Mouse (Mus musculus) lung, embryonic 15.5 days (tissue): ENCODE measurements at regions not wholly inside any gene's neighbourhood (a gene's known extent, or its start where the extent isn't known, plus 50 kb on each side); places are given as distances from the start of the nearest gene placed in this dataset.
"Not testable (repeated sequence)": the region's sequence is repeated elsewhere in the genome, so short reads cannot be mapped to it uniquely, and the experiment has no call there.

Experiments
- ATAC-seq: fragments of 200-750 bp; cut with Nextera tagmentation; 2 replicates; pipeline ENCODE4 v1.8.0; 2017; ENCODE audit warnings: moderate number of reproducible peaks, borderline replicate concordance; ENCODE audit not compliant: low FRiP score, low TSS enrichment; ENCODE audit errors: extremely low read depth
- H3K27ac ChIP-seq: fragments of 300-500 bp; sonication (generic); 2 replicates; pipeline ENCODE4 v1.5.1; 2015; ENCODE audit warnings: moderate library complexity, mild to moderate bottlenecking, inconsistent platforms
- H3K27me3 ChIP-seq: fragments of 300-500 bp; sonication (generic); 2 replicates; pipeline ENCODE4 v1.6.1; 2015; ENCODE audit warnings: inconsistent platforms
- H3K36me3 ChIP-seq: fragments of 300-500 bp; sonication (generic); 2 replicates; pipeline ENCODE4 v1.6.1; 2015; ENCODE audit warnings: inconsistent platforms
- H3K4me1 ChIP-seq: fragments of 300-500 bp; sonication (generic); 2 replicates; pipeline ENCODE4 v1.6.1; 2015; ENCODE audit warnings: inconsistent platforms
- H3K4me2 ChIP-seq: fragments of 300-500 bp; sonication (generic); 2 replicates; pipeline ENCODE4 v1.6.1; 2015; ENCODE audit warnings: inconsistent platforms, mild to moderate bottlenecking, moderate library complexity
- H3K4me3 ChIP-seq: fragments of 300-500 bp; sonication (generic); 2 replicates; pipeline ENCODE4 v1.5.1; 2015; ENCODE audit warnings: mild to moderate bottlenecking, inconsistent platforms
- H3K9ac ChIP-seq: fragments of 300-500 bp; sonication (generic); 2 replicates; pipeline ENCODE4 v1.6.1; 2015; ENCODE audit warnings: inconsistent platforms
- H3K9me3 ChIP-seq: fragments of 300-500 bp; sonication (generic); 2 replicates; pipeline ENCODE4 v1.6.1; 2016; ENCODE audit warnings: inconsistent platforms
- WGBS: fragments of 180-500 bp; shearing (Covaris S2); methylation state at CpG from one replicate; pipeline ENCODE4 v1.1.7; 2015; 5-methylcytosine and 5-hydroxymethylcytosine counted together

DNA sequence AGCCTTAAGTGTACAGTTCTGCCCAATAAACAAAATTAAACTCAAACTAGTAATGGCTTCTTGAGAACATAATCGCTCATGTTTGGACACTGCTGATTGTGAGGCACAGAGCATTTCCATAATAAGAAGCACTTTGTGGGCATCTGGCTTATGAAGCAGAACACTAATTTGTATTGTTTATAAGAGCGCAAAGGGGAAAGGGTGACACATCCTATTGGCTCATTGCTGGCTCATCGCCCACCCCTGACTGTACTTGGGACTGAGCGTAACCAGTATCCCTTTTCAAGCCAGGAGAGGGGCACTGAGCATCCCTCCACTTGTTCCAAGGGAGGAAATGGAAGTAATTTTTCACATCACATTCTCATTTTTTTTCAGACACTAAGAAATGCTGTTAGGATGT is 288.0 kb downstream of the Sfmbt2 start:
- Histone ChIP-seq H3K4me2 (no peak overlapping the region), H3K36me3 (no peaks in the 10 kb centered on the region), H3K9me3 (no peaks in the 10 kb centered on the region), H3K27ac (no peak overlapping the region), H3K4me1 (no peaks in the 10 kb centered on the region), H3K27me3 (no peaks in the 10 kb centered on the region), H3K4me3 (no peak overlapping the region), H3K9ac (no peak overlapping the region)
- 74% methylated on average over 4 of the region's 4 CpGs for WGBS
- no peak for ATAC-seq

DNA sequence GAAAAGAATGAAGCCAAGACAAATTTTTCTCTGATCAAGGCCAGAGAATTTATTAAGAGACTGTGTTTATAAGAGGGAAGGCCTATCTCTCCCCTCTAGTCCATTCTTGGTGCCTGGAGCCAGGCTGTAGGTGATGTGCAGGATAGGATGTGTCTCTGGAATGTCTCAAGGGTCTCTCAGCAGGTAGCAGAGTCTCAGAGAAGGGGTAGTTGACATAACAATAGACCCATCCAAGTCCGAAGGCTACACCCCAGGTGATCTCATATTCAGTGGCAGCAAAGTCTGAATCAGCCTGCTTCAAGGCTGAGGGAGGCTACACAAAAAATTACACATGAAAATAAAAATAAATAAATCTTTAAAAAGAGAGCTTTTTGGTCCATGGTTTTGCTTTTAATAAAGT is 297.6 kb downstream of the Sfmbt2 start:
- H3K36me3 ChIP-seq, H3K4me1 ChIP-seq, H3K27me3 ChIP-seq, H3K27ac ChIP-seq, ATAC-seq, H3K4me3 ChIP-seq, H3K9me3 ChIP-seq, H3K4me2 ChIP-seq, H3K9ac ChIP-seq: not testable (repeated sequence)
- WGBS, result 63% methylated on average over 1 of the region's 1 CpGs

DNA sequence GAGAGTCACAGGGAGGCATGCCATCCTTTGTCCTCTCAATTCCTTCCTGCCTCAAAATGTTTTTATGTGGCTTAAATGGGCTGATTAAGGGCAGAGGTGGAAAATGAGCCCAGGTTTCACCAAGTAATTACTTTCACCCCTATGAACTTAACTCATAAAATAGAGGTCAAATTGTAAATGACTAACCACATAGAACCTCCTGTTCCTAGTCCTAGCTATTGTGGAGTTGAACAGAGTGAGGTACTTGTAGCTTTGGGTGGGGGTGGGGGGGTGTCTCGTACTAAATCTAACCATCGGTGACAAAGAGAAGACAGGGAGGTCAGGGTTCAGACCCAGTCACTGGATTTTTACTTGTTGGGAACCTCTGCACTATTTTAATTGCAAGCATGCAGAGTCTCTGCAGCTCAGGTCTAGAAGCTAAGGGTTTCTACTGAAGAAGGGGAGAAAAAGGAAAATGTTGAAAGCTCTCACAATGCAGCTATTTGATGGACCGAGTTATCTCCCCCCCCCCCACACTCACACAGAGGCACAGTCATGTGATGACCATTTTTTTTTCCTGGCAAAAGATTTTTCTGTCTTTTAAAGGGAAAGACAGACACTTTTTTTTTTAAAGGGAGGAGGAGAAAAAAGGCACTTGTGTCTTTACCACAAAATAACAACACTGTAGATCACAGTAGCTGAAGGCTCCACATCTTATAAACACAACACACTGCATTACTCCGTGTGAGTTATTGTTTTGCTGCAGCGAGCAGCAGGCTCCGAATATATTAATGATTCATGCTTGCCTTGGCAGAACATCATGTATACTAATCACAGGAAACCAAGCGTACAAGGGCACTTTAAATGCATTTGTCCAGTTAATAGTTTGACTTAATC is 300.4 kb downstream of the Sfmbt2 start:
- 42% methylated on average over 7 of the region's 7 CpGs for WGBS
- H3K36me3 ChIP-seq, result no peaks in the 10 kb centered on the region
- H3K4me3 ChIP-seq, result no peak overlapping the region
- H3K27me3 ChIP-seq, result no peaks in the 10 kb centered on the region
- H3K9ac ChIP-seq, result no peak overlapping the region
- ATAC-seq, result no peak
- no peaks in the 10 kb centered on the region for H3K9me3 ChIP-seq
- H3K4me1 ChIP-seq, result peaks cover 10% of the 10 kb centered on the region
- no peak overlapping the region for H3K27ac ChIP-seq
- no peak overlapping the region for H3K4me2 ChIP-seq

DNA sequence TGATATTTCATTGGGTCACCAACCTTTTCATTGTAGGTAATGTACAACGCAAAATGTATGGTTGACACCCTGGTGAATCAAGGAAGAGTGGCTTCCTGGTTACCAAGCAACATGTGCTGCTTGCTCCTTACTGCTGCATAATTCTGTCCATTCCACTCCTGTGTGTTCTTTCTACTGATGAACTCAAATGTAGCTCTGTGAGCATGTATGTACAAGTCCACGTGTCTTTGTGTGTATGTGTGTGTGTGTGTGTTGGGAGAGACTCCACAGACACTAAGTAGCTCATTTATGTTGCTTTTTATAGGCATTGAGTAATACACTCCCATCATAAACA is 301.0 kb downstream of the Sfmbt2 start:
- Histone ChIP-seq H3K9me3 (no peaks in the 10 kb centered on the region), H3K27ac (0 out of 2 replicates have a peak overlapping the region, but pooled peaks have one; percentile 22), H3K4me1 (peaks cover 10% of the 10 kb centered on the region), H3K4me2 (no peak overlapping the region), H3K4me3 (no peak overlapping the region), H3K9ac (no peak overlapping the region), H3K36me3 (no peaks in the 10 kb centered on the region), H3K27me3 (no peaks in the 10 kb centered on the region)
- no peak for ATAC-seq
- WGBS, result 67% methylated on average over 2 of the region's 2 CpGs

DNA sequence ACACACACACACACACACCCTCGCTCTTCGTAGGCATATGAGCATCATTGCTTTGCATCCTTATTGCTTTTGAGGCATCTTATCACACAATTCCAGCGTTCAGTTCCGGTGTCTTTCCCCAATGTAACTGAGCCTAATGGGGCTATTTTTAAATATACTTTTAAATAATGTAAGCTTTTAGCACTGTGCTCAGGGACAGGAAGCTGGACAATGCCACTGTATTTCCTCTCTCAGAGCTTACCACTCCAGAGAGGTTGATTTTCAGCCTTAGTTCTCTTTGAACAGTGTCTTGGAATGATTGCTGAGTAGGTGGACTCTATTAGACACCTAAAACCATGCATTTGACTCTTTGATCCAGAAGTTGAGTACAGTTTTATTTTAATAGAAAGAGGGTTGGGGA is 301.9 kb downstream of the Sfmbt2 start:
- ATAC-seq, result no peak
- Histone ChIP-seq H3K27me3 (no peaks in the 10 kb centered on the region), H3K9ac (no peak overlapping the region), H3K4me2 (no peak overlapping the region), H3K36me3 (no peaks in the 10 kb centered on the region), H3K27ac (0 out of 2 replicates have a peak overlapping the region, but pooled peaks have one; percentile 22), H3K4me3 (no peak overlapping the region), H3K9me3 (no peaks in the 10 kb centered on the region), H3K4me1 (peaks cover 10% of the 10 kb centered on the region)
- WGBS, result 76% methylated on average over 4 of the region's 4 CpGs

DNA sequence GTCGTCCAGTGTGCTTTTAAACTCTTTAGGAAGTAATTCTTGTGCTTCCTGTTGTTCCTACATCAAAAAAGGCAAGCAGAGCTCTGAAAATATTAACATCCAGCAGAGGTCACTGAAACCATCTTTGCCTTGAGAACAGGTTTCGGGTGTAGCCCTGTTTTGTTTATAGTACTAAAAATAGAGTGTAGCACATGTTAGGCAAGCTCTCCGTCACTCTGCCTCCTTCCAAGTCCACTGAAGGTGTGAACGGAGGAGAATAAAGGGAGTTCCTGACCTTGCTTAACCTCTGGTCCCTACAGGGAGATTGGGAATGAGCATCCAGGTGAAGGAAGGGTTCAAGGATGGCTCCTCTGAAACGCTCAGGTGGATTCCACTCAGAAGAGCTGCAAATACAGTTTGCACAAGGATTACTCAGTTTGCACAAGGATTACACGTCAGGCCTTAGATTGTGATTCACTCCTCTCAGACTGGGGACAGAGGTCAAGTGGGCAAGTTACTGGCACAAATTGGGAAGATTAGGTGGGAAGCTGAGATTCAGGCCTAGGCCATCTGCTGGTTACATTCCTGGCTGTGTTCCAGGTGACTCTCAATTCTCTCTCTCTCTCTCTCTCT is 304.5 kb downstream of the Sfmbt2 start:
- Histone ChIP-seq H3K27ac (no peak overlapping the region), H3K9ac (no peak overlapping the region), H3K4me3 (no peak overlapping the region), H3K4me1 (peaks cover 10% of the 10 kb centered on the region), H3K36me3 (no peaks in the 10 kb centered on the region), H3K9me3 (no peaks in the 10 kb centered on the region), H3K4me2 (no peak overlapping the region), H3K27me3 (no peaks in the 10 kb centered on the region)
- ATAC-seq, result no peak
- 13% methylated on average over 6 of the region's 6 CpGs for WGBS

DNA sequence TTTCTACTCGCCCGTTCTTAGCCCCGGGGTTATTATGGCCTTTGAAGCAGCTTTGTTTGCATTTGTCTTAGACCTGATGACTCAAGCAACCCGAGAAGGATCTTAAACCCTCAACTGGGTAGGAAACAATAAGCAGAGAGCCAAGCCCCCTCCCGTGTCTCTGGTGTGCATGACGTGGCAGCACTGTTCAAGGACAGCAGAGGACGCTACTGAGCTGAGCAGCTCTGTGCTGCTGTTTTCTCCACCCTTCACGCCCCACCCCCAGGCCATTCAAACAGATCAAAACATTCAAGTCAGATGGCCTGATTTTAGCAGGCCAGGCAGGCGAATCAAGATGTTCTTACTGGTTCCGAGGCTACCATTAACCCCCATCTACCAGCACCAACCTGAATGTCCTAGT is 331.1 kb downstream of the Sfmbt2 start:
- no peak overlapping the region for H3K4me2 ChIP-seq
- no peaks in the 10 kb centered on the region for H3K27me3 ChIP-seq
- no peaks in the 10 kb centered on the region for H3K36me3 ChIP-seq
- 41% methylated on average over 10 of the region's 10 CpGs for WGBS
- no peak overlapping the region for H3K4me3 ChIP-seq
- H3K4me1 ChIP-seq, result no peaks in the 10 kb centered on the region
- H3K27ac ChIP-seq, result no peak overlapping the region
- H3K9me3 ChIP-seq, result no peaks in the 10 kb centered on the region
- ATAC-seq, result no peak
- H3K9ac ChIP-seq, result no peak overlapping the region

DNA sequence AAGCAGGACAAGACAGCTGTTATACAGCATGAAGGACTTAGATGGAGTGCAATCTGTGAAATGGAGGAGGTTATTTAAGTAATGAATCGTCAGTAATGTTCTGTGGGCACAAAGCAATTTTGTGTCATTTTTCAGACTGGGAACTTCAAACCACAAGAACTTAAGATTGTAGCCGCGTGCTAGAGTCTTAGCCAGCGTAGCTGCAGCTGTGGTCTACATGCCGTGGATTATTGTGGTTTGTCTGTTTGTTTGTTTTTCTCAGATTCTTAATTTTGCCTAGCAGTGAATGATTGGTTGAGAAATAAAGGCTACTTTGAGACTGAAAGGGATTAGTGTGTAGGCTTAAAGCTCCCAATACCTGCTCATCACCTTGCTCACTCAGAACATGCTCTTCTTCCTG is 348.1 kb downstream of the Sfmbt2 start:
- no peak for ATAC-seq
- WGBS, result 41% methylated on average over 5 of the region's 5 CpGs
- H3K27me3 ChIP-seq, result no peaks in the 10 kb centered on the region

DNA sequence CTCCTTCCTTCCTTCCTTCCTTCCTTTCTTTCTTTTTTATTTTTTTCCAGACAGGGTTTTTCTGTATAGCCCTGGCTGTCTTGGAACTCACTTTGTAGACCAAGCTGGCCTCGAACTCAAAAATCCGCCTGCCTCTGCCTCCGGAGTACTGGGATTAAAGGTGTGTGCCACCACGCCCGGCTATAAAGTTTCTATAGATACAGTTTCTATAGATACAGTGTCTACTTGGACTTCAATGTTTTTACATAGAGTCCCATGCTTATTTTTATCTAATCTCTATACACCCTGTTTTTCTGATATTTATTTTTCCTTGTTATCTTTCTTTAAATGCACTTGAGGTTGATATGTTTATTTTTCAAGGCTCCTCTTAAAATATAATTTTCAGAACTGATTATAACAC is 364.0 kb downstream of the Sfmbt2 start:
- not testable (repeated sequence) for ATAC-seq, H3K36me3 ChIP-seq, H3K27ac ChIP-seq, H3K9me3 ChIP-seq, H3K27me3 ChIP-seq, H3K4me1 ChIP-seq, H3K9ac ChIP-seq, H3K4me3 ChIP-seq, H3K4me2 ChIP-seq
- WGBS, result 86% methylated on average over 5 of the region's 5 CpGs

More for the DNA sequence above, 348.1 kb downstream of the Sfmbt2 start:
- Histone ChIP-seq H3K27ac (no peak overlapping the region), H3K4me1 (no peaks in the 10 kb centered on the region), H3K36me3 (no peaks in the 10 kb centered on the region), H3K9me3 (no peaks in the 10 kb centered on the region), H3K9ac (no peak overlapping the region), H3K4me2 (no peak overlapping the region), H3K4me3 (no peak overlapping the region)

DNA sequence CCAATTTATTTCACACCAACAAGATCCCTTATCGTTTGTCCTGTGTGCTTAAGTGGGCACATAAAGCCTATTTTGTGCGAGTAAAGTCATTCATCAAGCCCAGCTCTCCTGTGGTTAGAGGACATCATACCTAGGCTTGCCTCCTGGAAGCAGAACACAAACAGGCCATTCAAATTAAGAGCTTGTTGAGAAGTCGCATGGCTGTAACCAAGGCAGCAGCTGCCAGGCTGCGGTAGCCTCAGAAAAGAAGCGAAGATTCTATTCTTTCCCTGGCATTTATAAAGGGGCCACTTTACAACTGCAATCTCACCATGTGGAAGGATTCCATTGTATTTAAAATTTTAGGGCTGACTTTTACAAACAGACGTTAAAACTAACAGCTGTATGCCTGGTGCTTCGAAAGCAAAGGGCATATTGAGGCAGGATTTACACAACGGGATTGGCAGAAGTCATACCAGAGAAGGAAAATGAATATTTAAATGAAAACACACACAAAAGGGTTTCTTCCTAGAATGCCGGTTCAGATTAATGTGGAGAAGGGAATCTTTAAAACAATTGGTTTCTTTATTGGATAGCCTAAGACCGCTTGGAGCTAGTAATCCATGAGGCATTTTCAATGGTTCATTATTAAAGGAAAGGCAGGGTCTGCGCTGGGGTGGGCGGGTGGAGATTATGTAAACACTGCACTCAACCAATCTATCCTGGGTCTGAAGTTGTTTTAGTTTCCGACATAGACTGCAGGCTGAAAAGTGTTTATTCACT is 366.6 kb downstream of the Sfmbt2 start:
- peak overlapping the region; percentile 35 for H3K4me2 ChIP-seq

DNA sequence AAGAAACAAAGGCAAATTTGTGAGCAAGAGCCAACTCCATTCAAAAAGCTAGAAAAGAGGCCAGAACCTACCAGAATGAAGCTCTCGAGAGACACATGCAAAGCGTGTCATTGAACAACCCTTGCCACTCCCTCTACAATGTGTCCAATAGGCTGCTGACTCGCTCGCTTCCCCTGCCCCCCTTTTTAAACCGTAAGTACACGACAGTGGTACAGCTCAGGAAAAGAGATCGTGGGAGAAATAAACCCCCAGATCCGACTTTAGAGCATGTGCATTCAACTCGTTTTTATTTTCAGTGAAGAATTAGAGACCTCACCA is 367.1 kb downstream of the Sfmbt2 start:
- Histone ChIP-seq H3K9ac (no peak overlapping the region), H3K4me2 (peak overlapping the region; percentile 35), H3K4me1 (no peaks in the 10 kb centered on the region), H3K27ac (no peak overlapping the region), H3K36me3 (no peaks in the 10 kb centered on the region), H3K27me3 (no peaks in the 10 kb centered on the region), H3K4me3 (no peak overlapping the region), H3K9me3 (no peaks in the 10 kb centered on the region)
- peak; percentile 89; the same call in 1 of the 2 replicates for ATAC-seq
- 34% methylated on average over 9 of the region's 9 CpGs for WGBS

More for the DNA sequence above, 366.6 kb downstream of the Sfmbt2 start:
- Histone ChIP-seq H3K4me1 (no peaks in the 10 kb centered on the region), H3K36me3 (no peaks in the 10 kb centered on the region), H3K9me3 (no peaks in the 10 kb centered on the region), H3K27me3 (no peaks in the 10 kb centered on the region), H3K4me3 (no peak overlapping the region), H3K9ac (no peak overlapping the region), H3K27ac (no peak overlapping the region)
- ATAC-seq, result 0 out of 2 replicates have a peak, but pooled peaks have one; percentile 70
- 37% methylated on average over 13 of the region's 13 CpGs for WGBS

DNA sequence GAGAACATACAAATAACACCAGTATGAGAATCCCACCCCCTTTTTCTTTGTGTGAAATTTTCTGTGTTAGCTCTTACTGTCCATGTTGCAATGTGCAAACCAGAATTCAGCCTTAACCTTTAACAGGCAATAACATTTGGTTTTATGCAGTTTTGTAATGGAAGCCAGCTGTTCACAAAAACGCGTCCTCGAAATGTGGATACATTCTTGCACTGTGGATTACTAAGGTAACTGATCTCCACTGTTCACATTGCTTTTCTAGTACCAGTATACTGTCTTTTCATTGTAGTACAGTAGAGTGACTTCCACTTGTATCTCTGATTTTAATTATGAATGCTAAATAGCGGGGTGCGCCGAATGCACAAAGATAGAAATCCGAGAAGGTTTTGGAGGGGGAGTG is 374.8 kb downstream of the Sfmbt2 start:
- Histone ChIP-seq H3K9me3 (no peaks in the 10 kb centered on the region), H3K27ac (no peak overlapping the region), H3K4me3 (no peak overlapping the region), H3K9ac (no peak overlapping the region), H3K4me1 (no peaks in the 10 kb centered on the region), H3K4me2 (no peak overlapping the region), H3K36me3 (no peaks in the 10 kb centered on the region), H3K27me3 (no peaks in the 10 kb centered on the region)
- no peak for ATAC-seq
- 73% methylated on average over 7 of the region's 7 CpGs for WGBS
